Mouse (Mus musculus): ENCODE measurements at regions not wholly inside any gene's neighbourhood (a gene's known extent, or its start where the extent isn't known, plus 50 kb on each side); places are given as distances from the start of the nearest gene placed in this dataset.

- DNase-seq (ENCODE audit: low read depth, low spot score), result no peak
These were observed 126.0 kb upstream of the Rcn1 start for GRCm38 (mm10) chr2:105525111-105525610.

GRCm38 (mm10) chr2:105528535-105528934 is 129.4 kb upstream of the Rcn1 start:
- DNase-seq (ENCODE audit: low read depth, low spot score), result no peak

DNA sequence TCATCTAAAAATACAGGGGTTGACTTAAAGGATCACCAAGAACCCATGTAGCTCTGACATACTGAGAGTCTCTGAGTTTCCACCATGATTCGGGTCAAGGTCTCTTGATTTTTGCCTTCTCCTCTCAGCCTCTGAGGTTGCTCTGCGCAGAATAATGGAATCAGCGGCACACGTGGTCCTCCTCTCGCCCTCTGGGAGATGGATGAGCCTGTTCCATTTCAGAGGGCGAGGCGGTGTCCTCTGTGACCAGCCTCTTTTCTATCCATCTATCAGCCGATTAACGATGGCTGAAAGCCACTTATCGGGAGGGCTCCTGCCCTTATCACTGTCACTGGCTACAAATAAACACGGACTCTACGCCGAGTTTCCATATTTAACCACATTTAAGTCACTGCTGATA is 124.6 kb upstream of the Pax6 start:
- DNase-seq (ENCODE audit: low read depth, low spot score), result no peak

DNA sequence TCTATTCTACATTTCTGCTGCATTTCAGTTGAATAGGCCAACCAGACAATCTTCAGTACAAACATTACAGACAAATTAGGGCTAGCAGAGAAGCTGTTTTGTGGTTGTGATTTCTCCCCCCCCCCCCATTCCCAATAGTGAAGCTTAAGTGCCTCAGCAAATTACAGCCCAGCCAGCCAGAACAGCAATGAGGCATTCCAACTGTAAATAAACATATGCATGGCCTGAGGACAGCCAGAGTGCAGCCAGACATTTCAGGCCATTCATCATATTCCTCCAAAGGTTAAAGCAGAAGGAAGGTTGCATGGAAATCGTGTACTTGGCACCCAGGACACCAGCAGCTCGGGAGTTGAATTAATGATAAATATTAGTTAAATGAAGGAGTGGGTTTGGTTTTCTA is 116.6 kb upstream of the Pax6 start:
- DNase-seq (ENCODE audit: low read depth, low spot score), result no peak

DNA sequence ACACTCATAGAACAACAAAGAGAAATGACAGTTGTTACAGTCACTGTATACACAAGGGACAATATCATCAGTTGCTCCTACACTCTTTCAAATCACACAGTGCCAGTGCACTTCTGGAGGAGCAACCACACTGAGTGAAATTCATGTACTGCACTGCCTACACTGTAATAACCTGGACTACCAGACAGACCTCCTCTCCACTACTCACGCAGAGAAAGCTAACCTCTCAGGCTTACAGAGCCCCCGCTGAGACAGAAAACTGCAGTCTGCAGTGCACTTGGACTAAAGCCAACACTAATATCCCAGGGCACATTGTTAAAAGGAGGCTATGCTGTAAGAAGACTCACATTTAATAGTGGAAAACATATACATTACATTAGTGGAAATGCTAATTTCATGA is 81.9 kb upstream of the Pax6 start:
- DNase-seq (ENCODE audit: low read depth, low spot score), result no peak

GRCm38 (mm10) chr2:105594131-105594530 is 74.6 kb upstream of the Pax6 start:
- DNase-seq (ENCODE audit: low read depth, low spot score), result no peak

DNA sequence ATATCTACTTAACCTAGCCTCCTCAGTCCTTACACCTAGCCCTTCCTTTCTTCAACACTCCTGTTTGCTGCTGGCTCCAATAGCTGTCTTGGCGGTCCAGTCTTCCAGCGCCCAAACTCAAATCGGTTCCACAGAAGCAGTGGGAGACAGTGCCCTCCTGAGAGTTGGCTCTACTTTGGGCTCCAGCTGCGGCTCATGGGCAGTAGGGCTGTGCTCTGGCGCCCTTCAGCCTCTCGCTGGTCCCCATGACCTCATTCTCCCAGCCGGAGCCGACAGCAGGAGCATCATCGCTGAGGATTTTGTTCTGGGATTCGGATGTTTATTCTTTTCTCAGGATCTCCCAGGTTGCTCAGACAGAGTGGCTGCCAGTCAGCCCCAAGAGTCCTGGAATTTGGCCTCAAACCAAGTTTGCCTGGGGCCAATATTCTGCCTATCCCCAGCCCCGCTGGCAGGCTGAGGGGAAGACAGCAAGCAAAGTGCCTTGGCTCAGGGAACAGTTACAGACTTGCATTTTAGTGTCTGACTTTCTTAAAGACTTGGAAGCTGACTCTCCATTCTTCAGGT is 64.1 kb upstream of the Pax6 start:
- peak; percentile 49 for DNase-seq (ENCODE audit: low read depth, low spot score)

- no peak for DNase-seq (ENCODE audit: low read depth, low spot score)
These were observed 60.6 kb upstream of the Pax6 start for GRCm38 (mm10) chr2:105607969-105608538.

DNA sequence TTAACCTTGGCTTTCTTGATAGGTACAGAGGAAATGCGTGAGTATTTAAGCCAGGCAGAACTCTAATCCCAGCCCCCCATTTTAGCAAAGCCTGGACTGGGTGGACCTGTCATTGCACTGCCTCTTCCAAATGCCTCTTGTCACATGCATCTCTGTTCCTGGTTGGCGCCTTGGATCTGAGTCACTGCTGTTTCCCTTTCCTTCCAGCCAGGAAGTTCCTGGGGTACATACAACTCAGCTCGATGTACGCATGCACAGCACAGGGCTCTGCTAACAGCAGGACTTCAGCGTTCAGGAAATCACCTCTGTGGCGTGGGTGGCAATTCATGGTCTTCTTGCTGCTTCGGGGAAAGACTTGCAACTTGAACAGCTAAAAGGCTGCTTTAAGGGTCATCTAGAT is 59.9 kb upstream of the Pax6 start:
- DNase-seq (ENCODE audit: low read depth, low spot score), result no peak

DNA sequence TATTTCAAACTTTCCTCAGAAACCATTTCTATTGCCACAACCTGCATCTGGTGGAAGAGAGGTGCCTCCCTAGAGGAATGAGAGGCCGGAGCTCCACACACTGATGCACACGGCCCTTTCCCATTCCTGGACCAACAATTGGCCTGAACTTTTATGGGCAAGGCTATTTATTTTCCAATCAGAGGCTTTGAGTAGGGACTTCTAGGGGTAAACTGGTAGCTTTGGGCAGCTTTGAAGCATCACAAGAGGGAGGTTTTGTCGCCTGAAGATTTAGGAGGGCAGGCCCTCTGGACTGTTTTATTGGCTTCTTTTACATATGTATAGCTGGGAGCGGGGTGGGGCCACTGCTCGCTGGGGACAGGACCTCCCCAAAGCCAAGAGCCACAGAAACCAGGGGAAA is 57.7 kb upstream of the Pax6 start:
- DNase-seq (ENCODE audit: low read depth, low spot score), result peak; percentile 87

- no peak for DNase-seq (ENCODE audit: low read depth, low spot score)
These were observed 57.0 kb upstream of the Pax6 start for GRCm38 (mm10) chr2:105611651-105612050.

GRCm38 (mm10) chr2:105612051-105612664 is 56.5 kb upstream of the Pax6 start:
- DNase-seq (ENCODE audit: low read depth, low spot score), result peak; percentile 38

DNA sequence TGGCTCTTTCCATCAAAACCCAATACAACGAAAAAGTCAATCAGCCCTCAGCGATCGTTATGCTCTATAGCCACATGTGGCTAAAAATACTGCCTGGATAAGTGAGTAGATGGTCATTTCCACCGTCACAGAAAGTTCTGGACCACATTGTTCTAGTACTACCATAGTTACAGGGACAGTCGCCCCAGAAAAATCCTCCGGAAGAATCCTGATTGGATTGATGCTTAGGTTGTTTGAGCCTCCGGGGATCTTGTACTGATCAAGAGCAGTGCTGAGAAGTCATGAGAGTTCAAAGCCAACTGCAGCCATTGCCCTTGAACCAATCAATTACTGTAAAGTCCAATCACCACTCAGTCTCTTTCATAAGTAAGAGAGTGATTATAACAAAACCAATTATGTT is 56.0 kb upstream of the Pax6 start:
- no peak for DNase-seq (ENCODE audit: low read depth, low spot score)

DNA sequence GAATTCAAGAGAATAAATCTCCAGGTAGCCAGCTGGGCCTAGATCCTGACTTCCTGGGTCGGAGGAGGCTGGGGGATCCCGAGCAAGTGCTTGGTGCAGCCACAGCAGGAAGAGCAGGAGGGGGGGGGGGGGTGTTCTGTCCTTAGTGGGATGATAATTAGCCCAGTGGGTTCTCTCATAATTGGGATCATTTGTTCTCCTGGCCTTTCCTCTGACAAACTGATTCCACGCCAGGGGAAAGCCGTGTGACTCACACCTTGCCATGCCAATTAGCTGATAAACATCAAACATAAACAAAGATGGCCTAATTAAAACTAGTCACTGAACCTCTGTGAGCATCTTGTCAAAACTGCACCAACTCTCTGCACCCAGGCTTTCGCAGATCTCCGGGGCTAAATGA is 55.5 kb upstream of the Pax6 start:
- no peak for DNase-seq (ENCODE audit: low read depth, low spot score)

DNA sequence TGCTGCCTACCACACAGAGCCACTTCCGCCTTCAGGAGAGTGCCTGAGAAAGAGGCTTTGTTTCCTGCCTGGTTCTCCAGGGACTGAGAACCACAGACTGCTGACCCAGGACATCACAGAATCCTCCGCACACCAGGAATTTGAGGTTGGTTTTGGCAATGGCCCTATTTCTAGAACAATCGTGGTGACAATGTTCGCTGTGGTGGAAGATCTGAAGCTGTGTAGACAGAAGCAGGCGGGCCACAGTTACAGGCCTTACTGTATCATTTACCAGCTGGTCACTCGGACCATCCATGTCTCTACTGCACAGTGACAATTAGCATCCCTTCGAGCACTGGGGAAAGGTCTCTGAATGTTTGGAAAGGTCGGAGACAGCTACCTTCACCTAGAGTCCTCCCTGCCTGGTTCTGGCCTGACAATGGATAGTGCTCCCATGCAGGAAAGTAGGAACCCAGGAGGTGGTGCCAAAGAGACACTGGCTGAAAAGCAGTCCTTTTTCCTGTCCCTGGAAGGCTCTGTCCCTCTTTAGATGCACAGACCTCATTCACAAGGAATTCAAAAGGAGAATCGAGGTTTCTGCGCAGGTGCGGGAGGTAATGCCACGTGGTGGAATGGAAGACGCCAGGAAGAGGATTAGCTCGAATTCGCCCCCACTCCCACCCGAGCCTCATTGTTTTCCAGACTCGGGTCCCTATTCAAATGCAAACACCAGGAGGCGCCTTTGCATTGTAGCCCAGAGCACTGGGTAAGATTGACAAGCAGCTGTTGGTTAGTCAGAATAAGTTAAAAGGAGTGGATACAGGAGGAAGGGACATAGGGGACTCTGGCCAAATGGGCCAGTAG is 52.6 kb upstream of the Pax6 start:
- DNase-seq (ENCODE audit: low read depth, low spot score), result peak; percentile 92
